Mouse (Mus musculus) testis, adult 2 months (tissue): ENCODE data around the gene Megf8.

ENCODE experiments used
- CTCF ChIP-seq: fragments of 200-500 bp; IDR thresholded peaks from 2 replicates; pipeline ENCODE4 v1.5.1; 2012; ENCODE audit warnings: low read depth, mild to moderate bottlenecking, inconsistent platforms, low read length, moderate library complexity; ENCODE audit not compliant: control insufficient read depth, insufficient read depth, insufficient replicate concordance
- POLR2A ChIP-seq: fragments of 200-500 bp; IDR thresholded peaks from 2 replicates; pipeline ENCODE4 v1.6.1; 2012; ENCODE audit warnings: low read depth, mild to moderate bottlenecking, inconsistent platforms, low read length, moderate library complexity; ENCODE audit not compliant: control insufficient read depth

GRCm38 (mm10) chr7:25326233-25326632 lies 9.3 kb downstream of the Megf8 start:
- no peak for TF ChIP-seq CTCF
- no peak for TF ChIP-seq POLR2A
